Mouse (Mus musculus): Measurements from ENCODE around the gene Zbtb11. TPM values are rescaled to one million over a fixed set of nuclear protein-coding genes. Genes with fewer than 3 reads are reported as not detected.
A peak's percentile ranks its signal among the peaks of the same experiment; 100 is the strongest.
"Not testable (repeated sequence)": the region's sequence is repeated elsewhere in the genome, so short reads cannot be mapped to it uniquely, and the experiment has no call there.

Gene Zbtb11
- polyA plus RNA-seq, 1 experiment from 2014 or later = 6.0 TPM

DNA sequence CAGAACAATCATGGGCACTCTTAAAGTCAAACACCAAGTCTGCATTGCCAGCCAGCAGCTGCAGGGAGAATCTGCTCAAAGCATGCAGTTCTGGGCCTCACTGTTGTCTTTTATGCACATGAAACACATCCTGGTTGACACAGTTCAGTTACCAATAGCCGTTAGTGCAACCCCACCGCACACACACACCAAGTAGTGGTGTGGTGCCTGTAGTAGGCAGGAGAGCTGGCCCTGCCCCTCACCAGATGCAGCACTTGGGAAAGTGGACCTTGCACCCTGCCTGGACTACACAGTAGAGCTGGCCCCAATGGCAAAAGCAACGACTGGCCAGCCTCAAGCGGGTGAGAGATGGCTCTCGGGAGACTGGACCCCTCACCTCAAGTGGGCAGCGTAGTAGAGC is 34.0 kb upstream of the Zbtb11 start:
- peaks cover 2% of the 10 kb centered on the region; the same call in 1 of the 2 replicates for H3K4me1 ChIP-seq (ENCODE audit: insufficient read depth)
- H3K4me3 ChIP-seq (ENCODE audit: low read depth, low read length) = no peak overlapping the region
- WGBS (ENCODE audit: insufficient replicate concordance) = 67% methylated on average over 6 of the region's 6 CpGs
- H3K36me3 ChIP-seq (replicated peaks; ENCODE audit: insufficient read depth, low read length) = no peaks in the 10 kb centered on the region
- TF ChIP-seq CTCF (IDR thresholded peaks at IDR 0.05; ENCODE audit: low read depth) (no peak), EP300 (IDR thresholded peaks at IDR 0.05; ENCODE audit: low read depth) (no peak)
- H3K27ac ChIP-seq (ENCODE audit: low read depth) = peak overlapping the region; percentile 16; the same call in 1 of the 2 replicates
- H3K4me2 ChIP-seq (ENCODE audit: low read depth, low read length) = no peak overlapping the region
- H3K9ac ChIP-seq (replicated peaks) = no peak overlapping the region
- ATAC-seq = peak; percentile 55; the same call in 1 of the 2 replicates
- peak; percentile 24 for DNase-seq
- H3K9me3 ChIP-seq (ENCODE audit: low read length) = no peaks in the 10 kb centered on the region
- H3K27me3 ChIP-seq (ENCODE audit: insufficient read depth, low read length) = no peaks in the 10 kb centered on the region

DNA sequence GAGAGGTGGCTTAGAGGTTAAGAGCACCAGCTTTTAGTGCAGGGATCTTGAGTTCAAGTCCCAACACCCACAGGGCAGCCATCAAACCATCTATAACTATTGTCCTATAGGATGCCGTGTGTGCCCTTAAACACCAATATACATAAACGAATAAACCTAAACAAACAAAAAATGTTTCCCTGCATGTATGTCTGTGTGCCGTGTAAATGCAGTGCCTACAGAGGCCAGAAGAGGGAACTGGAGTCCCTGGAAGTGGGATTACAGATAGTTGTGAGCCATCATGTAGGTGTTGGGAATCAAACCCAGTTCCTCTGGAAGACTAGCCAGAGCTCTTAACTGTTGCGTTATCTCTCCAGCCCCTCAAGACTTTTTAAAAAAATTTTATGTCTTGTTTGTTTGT is 32.9 kb upstream of the Zbtb11 start:
- Histone ChIP-seq H3K4me2 (ENCODE audit: low read depth, low read length) (no peak overlapping the region), H3K9ac (replicated peaks) (no peak overlapping the region), H3K27ac (ENCODE audit: low read depth) (no peak overlapping the region), H3K9me3 (ENCODE audit: low read length) (no peaks in the 10 kb centered on the region), H3K4me3 (ENCODE audit: low read depth, low read length) (no peak overlapping the region), H3K27me3 (ENCODE audit: insufficient read depth, low read length) (no peaks in the 10 kb centered on the region), H3K4me1 (ENCODE audit: insufficient read depth) (no peaks in the 10 kb centered on the region), H3K36me3 (replicated peaks; ENCODE audit: insufficient read depth, low read length) (no peaks in the 10 kb centered on the region)
- DNase-seq = no peak
- no peak for TF ChIP-seq EP300 (IDR thresholded peaks at IDR 0.05; ENCODE audit: low read depth)
- ATAC-seq = no peak
- WGBS (ENCODE audit: insufficient replicate concordance) = 86% methylated on average over 4 of the region's 4 CpGs

DNA sequence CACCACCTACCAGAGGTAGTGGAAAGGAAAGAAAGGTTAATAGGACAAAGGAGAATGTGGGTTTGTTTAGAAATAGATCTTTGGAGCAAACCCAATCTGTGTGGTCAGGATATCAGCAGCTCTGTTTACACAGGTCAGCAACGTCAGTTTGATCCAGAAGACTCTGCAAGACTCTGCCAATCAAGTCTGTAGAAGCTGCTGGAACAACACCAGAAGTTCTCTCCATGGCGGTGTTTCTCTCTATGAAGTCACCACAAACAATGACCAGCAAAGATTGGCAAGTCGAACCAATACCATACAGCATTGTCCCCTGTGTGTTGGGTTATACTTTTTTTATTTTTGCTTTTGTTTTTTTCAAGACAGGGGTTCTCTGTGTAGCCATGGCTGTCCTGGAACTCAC is 26.4 kb upstream of the Zbtb11 start:
- H3K4me3 ChIP-seq (ENCODE audit: low read depth, low read length) = no peak overlapping the region
- no peak overlapping the region for H3K27ac ChIP-seq (ENCODE audit: low read depth)
- H3K9ac ChIP-seq (replicated peaks) = no peak overlapping the region
- H3K4me1 ChIP-seq (ENCODE audit: insufficient read depth) = no peaks in the 10 kb centered on the region
- DNase-seq (no peak), ATAC-seq (peak; percentile 43)
- H3K9me3 ChIP-seq (ENCODE audit: low read length) = no peaks in the 10 kb centered on the region
- 45% methylated on average over 3 of the region's 3 CpGs for WGBS (ENCODE audit: insufficient replicate concordance)
- TF ChIP-seq EP300 (IDR thresholded peaks at IDR 0.05; ENCODE audit: low read depth) (no peak), CTCF (IDR thresholded peaks at IDR 0.05; ENCODE audit: low read depth) (no peak)
- H3K36me3 ChIP-seq (replicated peaks; ENCODE audit: insufficient read depth, low read length) = no peaks in the 10 kb centered on the region
- H3K4me2 ChIP-seq (ENCODE audit: low read depth, low read length) = no peak overlapping the region
- no peaks in the 10 kb centered on the region for H3K27me3 ChIP-seq (ENCODE audit: insufficient read depth, low read length)

DNA sequence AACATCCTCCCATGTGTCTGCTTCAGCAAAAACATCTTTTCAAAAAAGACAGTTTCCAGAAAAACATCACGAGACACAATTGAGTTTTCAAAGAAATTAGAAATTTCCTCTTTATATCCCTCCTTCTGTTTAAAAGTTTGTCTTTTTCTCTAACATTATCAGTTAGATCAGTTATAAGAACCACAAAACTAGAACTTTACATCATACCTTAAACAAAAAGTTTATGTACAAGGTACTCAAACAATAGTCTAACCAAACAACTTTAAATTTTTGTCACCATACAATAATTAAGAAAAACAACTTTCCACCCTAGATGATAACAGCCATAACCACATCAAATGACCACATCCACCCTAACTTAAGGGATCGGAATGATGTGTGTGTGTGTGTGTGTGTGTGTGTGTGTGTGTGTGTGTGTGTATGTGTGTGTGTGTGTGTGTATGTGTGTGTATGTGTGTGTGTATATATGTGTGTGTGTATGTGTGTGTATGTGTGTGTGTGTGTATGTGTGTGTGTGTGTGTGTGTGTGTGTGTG is 25.7 kb upstream of the Zbtb11 start:
- not testable (repeated sequence) for H3K36me3 ChIP-seq (replicated peaks; ENCODE audit: insufficient read depth, low read length); H3K9me3 ChIP-seq (ENCODE audit: low read length); H3K9ac ChIP-seq (replicated peaks); H3K27ac ChIP-seq (ENCODE audit: low read depth); H3K4me2 ChIP-seq (ENCODE audit: low read depth, low read length); H3K4me1 ChIP-seq (ENCODE audit: insufficient read depth); ATAC-seq; DNase-seq; H3K27me3 ChIP-seq (ENCODE audit: insufficient read depth, low read length); H3K4me3 ChIP-seq (ENCODE audit: low read depth, low read length)
- WGBS (ENCODE audit: insufficient replicate concordance) = 71% methylated on average over 2 of the region's 2 CpGs

DNA sequence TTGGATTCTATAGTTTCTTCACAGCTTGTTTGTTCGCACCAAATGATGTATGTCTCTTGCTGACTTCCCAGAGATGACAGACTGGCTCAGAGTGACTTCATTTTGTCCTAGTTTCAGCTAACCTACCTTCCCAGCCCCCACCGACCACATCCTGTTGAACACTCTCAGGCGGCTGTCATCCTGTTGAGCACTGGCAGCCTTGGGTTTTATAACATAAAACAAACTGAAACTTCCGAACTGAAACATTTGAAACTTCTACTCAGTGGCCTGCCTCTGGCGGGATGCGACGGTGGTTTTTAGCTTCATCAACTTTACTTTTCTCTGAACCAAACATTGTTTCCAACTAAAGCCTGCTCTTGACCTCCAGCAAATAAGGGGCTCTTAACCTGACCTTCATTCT is 24.7 kb upstream of the Zbtb11 start:
- no peak for TF ChIP-seq EP300 (IDR thresholded peaks at IDR 0.05; ENCODE audit: low read depth)
- no peak for TF ChIP-seq CTCF (IDR thresholded peaks at IDR 0.05; ENCODE audit: low read depth)
- Histone ChIP-seq H3K4me1 (ENCODE audit: insufficient read depth) (no peaks in the 10 kb centered on the region), H3K27ac (ENCODE audit: low read depth) (peak overlapping the region; percentile 76; the same call in 1 of the 2 replicates), H3K4me3 (ENCODE audit: low read depth, low read length) (no peak overlapping the region), H3K9ac (replicated peaks) (no peak overlapping the region), H3K36me3 (replicated peaks; ENCODE audit: insufficient read depth, low read length) (no peaks in the 10 kb centered on the region), H3K9me3 (ENCODE audit: low read length) (no peaks in the 10 kb centered on the region), H3K27me3 (ENCODE audit: insufficient read depth, low read length) (no peaks in the 10 kb centered on the region), H3K4me2 (ENCODE audit: low read depth, low read length) (peak overlapping the region; percentile 7; the same call in 1 of the 2 replicates)
- WGBS (ENCODE audit: insufficient replicate concordance) = 18% methylated on average over 7 of the region's 7 CpGs
- peak; percentile 63 for DNase-seq
- ATAC-seq = peak; percentile 46

DNA sequence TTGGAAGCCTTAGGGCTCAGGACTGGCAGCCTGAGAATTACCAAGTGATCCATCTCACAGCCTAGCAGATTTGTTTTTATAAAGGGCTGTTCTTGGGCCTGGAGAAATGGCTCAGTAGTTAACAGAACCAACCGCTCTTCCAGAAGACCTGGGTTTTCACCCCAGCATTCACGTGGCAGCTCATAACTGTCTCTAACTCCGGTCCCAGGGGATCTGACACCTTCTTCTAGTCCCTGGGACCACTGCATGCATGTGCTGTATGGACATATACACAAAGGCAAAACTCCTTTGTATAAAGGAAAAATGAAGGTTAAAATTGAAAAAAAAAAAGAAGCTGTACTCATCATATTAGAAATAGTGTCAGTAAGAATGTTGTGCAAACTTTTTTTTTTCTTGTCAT is 23.2 kb upstream of the Zbtb11 start:
- no peak overlapping the region for H3K4me2 ChIP-seq (ENCODE audit: low read depth, low read length)
- 0 out of 2 replicates have a peak overlapping the region, but pooled peaks have one; percentile 11 for H3K27ac ChIP-seq (ENCODE audit: low read depth)
- WGBS (ENCODE audit: insufficient replicate concordance) = 65% methylated on average over 3 of the region's 3 CpGs
- H3K36me3 ChIP-seq (replicated peaks; ENCODE audit: insufficient read depth, low read length) = no peaks in the 10 kb centered on the region
- TF ChIP-seq EP300 (IDR thresholded peaks at IDR 0.05; ENCODE audit: low read depth) (no peak), CTCF (IDR thresholded peaks at IDR 0.05; ENCODE audit: low read depth) (no peak)
- H3K4me3 ChIP-seq (ENCODE audit: low read depth, low read length) = no peak overlapping the region
- no peak overlapping the region for H3K9ac ChIP-seq (replicated peaks)
- H3K9me3 ChIP-seq (ENCODE audit: low read length) = no peaks in the 10 kb centered on the region
- ATAC-seq (no peak), DNase-seq (no peak)
- H3K27me3 ChIP-seq (ENCODE audit: insufficient read depth, low read length) = no peaks in the 10 kb centered on the region
- H3K4me1 ChIP-seq (ENCODE audit: insufficient read depth) = no peaks in the 10 kb centered on the region

All from liver, postnatal 0 days (tissue).